In genomic region chr1:21253856-21254255, GRCm38 (mm10) we compare ENCODE assay signal across 24 mouse cellular contexts. TPM values are rescaled to one million over a fixed set of nuclear protein-coding genes. Genes with fewer than 3 reads are reported as not detected.
DNase-seq lines count a peak whose midpoint lies in the region; TF ChIP-seq lines count a peak whose summit lies in the region.
"Had no signal": no experiment of that assay in that cellular context is flagged by ENCODE, and none has a peak within 500 bp of the region (broad histone marks: within the 10 kb centered on the region; RNA-seq: fewer than 3 reads in every experiment).

No protein-coding gene starts in this region.

- 29% methylated on average over 4 of the region's 4 CpGs for WGBS in liver, adult 2 months

- no peaks in the 10 kb centered on the region for H3K27me3 ChIP-seq in liver, adult 2 months (ENCODE audit: control insufficient read depth, insufficient read depth, low read length)
- H3K27me3 ChIP-seq: CH12.LX; forebrain, embryonic 13.5 days; heart, embryonic 13.5 days; hindbrain, embryonic 15.5 days had no signal

- no peaks in the 10 kb centered on the region for H3K9me3 ChIP-seq in ES-E14 (ENCODE audit: control insufficient read depth, insufficient read depth, low read depth, low read length)
- H3K9me3 ChIP-seq: forebrain, embryonic 10.5 days; forebrain, embryonic 13.5 days; heart, embryonic 10.5 days; heart, embryonic 13.5 days; hindbrain, embryonic 15.5 days had no signal

- H3K79me2 ChIP-seq in liver, adult 2 months (ENCODE audit: control insufficient read depth, insufficient read depth, low read length): no peaks in the 10 kb centered on the region

- peaks cover 72% of the 10 kb centered on the region for H3K36me3 ChIP-seq in liver, adult 2 months (ENCODE audit: control insufficient read depth, insufficient read depth, low read length)
- peaks cover 2% of the 10 kb centered on the region; the same call in 1 of the 2 replicates for H3K36me3 ChIP-seq in ES-E14 (ENCODE audit: control insufficient read depth, insufficient read depth, low read length, poor library complexity, severe bottlenecking)
- H3K36me3 ChIP-seq: forebrain, embryonic 10.5 days; heart, embryonic 10.5 days; heart, embryonic 13.5 days; hindbrain, embryonic 15.5 days had no signal

- no peak overlapping the region for H3K9ac ChIP-seq in liver, adult 2 months (ENCODE audit: low read depth, low read length)
- no peak overlapping the region for H3K9ac ChIP-seq in ES-E14 (ENCODE audit: insufficient read depth, low read depth, low read length, poor library complexity, severe bottlenecking)
- H3K9ac ChIP-seq: forebrain, embryonic 13.5 days; heart, embryonic 13.5 days; hindbrain, embryonic 15.5 days had no signal

- peak overlapping the region; percentile 64; the same call in 1 of the 2 replicates for H3K27ac ChIP-seq in liver, adult 2 months (replicated peaks; ENCODE audit: insufficient read depth, low read depth, low read length)
- peak overlapping the region; percentile 57; the same call in 1 of the 2 replicates for H3K27ac ChIP-seq in ES-E14 (ENCODE audit: insufficient read depth, low read depth, low read length, poor library complexity, severe bottlenecking)
- H3K27ac ChIP-seq: forebrain, embryonic 10.5 days; forebrain, embryonic 13.5 days; heart, embryonic 10.5 days; heart, embryonic 13.5 days; hindbrain, embryonic 15.5 days had no signal

- TF ChIP-seq CTCF in liver, adult 2 months (IDR thresholded peaks at IDR 0.05; ENCODE audit: low read depth, low read length): no peak

- DNase-seq in liver, adult 2 months (ENCODE audit: extremely low read depth, low read depth, low spot score): peak; percentile 60
- DNase-seq in liver (no peak), ES-E14 (ENCODE audit: low read depth, low spot score) (no peak)
- peak; percentile 15 for DNase-seq in yolk sac, embryonic 10.5 days (ENCODE audit: low spot score)
- DNase-seq in gastrocnemius, postnatal 4 days (ENCODE audit: low spot score in 2 of 2): no peak
- no peak for DNase-seq in left cerebral cortex, adult 8-10 months (ENCODE audit: low spot score in 2 of 2)
- DNase-seq: adrenal gland, postnatal 25 days; B cell, adult 2 months; cerebellum, adult 11-12 months; cerebellum, adult 8-10 months; cerebellum, postnatal 10 days; gastrocnemius, postnatal 10 days; gastrocnemius, postnatal 36 days; heart, adult 18-20 months; heart, postnatal 14 days; heart, postnatal 4 days; kidney, adult 2 months had no signal

- H3K4me1 ChIP-seq in liver, adult 2 months (ENCODE audit: control insufficient read depth, insufficient read depth, low read length): peaks cover 15% of the 10 kb centered on the region
- H3K4me1 ChIP-seq in ES-E14 (ENCODE audit: control insufficient read depth in 2 of 2, insufficient read depth in 2 of 2, low read length in 2 of 2, poor library complexity in 1 of 2): peaks cover 7 to 9% of the 10 kb centered on the region in 2 experiments; a peak in 3 of 4 replicates
- H3K4me1 ChIP-seq: forebrain, embryonic 13.5 days; heart, embryonic 10.5 days; heart, embryonic 13.5 days; hindbrain, embryonic 15.5 days had no signal

- in situ Hi-C loops in ES-E14 (cut with MboI; ENCODE audit: low sequenced_read_pairs in 2 of 2, unreplicated experiment in 2 of 2): no loop called here

- TF ChIP-seq POLR2A in liver, adult 2 months (IDR thresholded peaks at IDR 0.05; ENCODE audit: extremely low read depth, insufficient read depth, low read length): no peak

- no peak overlapping the region for H3K4me3 ChIP-seq in liver, adult 2 months (ENCODE audit: insufficient read depth, low read depth, low read length)
- H3K4me3 ChIP-seq in ES-E14 (ENCODE audit: insufficient read depth in 1 of 2, low read depth in 1 of 2, low read length in 2 of 2, poor library complexity in 1 of 2, severe bottlenecking in 1 of 2): no peak overlapping the region
- H3K4me3 ChIP-seq: forebrain, embryonic 10.5 days; forebrain, embryonic 13.5 days; heart, embryonic 10.5 days; heart, embryonic 13.5 days; hindbrain, embryonic 15.5 days had no signal

TF ChIP-seq in ES-E14, 5 proteins besides CTCF, POLR2A, EP300 and RAD21:
- TF ChIP-seq MAFK (IDR thresholded peaks at IDR 0.05; ENCODE audit: insufficient read depth, low read depth, low read length) (no peak), ZC3H11A (IDR thresholded peaks at IDR 0.05; ENCODE audit: borderline replicate concordance, low read depth, low read length) (no peak), ZNF384 (IDR thresholded peaks at IDR 0.05; ENCODE audit: low read depth, low read length) (no peak), HCFC1 (IDR thresholded peaks at IDR 0.05; ENCODE audit: borderline replicate concordance, insufficient read depth, low read length) (no peak), CHD2 (IDR thresholded peaks at IDR 0.05; ENCODE audit: low read depth, low read length) (no peak)

RNA-seq across cellular contexts. Expression of gene Gsta3, which starts 13.5 kb away (rescaled TPM):
- total RNA-seq in liver, adult 2 months (2014; rRNA removed): 1,830 and 2,301 TPM in 2 replicates
- polyA plus RNA-seq in liver, adult 2 months (2012; rRNA removed): 586 and 693 TPM in 2 replicates
- 4.5 and 11.7 TPM in 2 replicates for total RNA-seq in ES-E14 (2012; rRNA removed)
- 1 to 10 TPM in 1 of 2 experiments, not detected in 1; 1.0 TPM for total RNA-seq in gastrocnemius, postnatal 4 days (2021)
- total RNA-seq in left cerebral cortex, adult 8-10 months (2022): 1 to 10 TPM; 1.3 to 3.0 (median 1.8) TPM
- total RNA-seq: CH12.LX had no signal
- polyA plus RNA-seq: embryonic facial prominence, embryonic 11.5 days had no signal

RNA-seq across cellular contexts. Expression of gene Tmem14a, which starts 35.5 kb away (rescaled TPM):
- 6.2 and 8.1 TPM in 2 replicates for total RNA-seq in liver, adult 2 months (2014; rRNA removed)
- polyA plus RNA-seq in liver, adult 2 months (2012; rRNA removed): 3.0 and 3.8 TPM in 2 replicates
- total RNA-seq in ES-E14 (2012; rRNA removed): 5.7 and 5.8 TPM in 2 replicates
- total RNA-seq in gastrocnemius, postnatal 4 days (2021): 1 to 10 TPM; 2.1 to 2.6 TPM
- total RNA-seq in left cerebral cortex, adult 8-10 months (2022): 10 to 100 TPM; 45.0 to 54.0 (median 49.6) TPM

Comparison
In these comparisons a context has a peak if more than half of its experiments do, and no peak if none do; other contexts are left out.
1. DNase-seq: peak in liver, adult 2 months (single experiment) and yolk sac, embryonic 10.5 days (single experiment); none in liver (single experiment), ES-E14 (single experiment), gastrocnemius, postnatal 4 days (0 of 2) and left cerebral cortex, adult 8-10 months (0 of 2).
2. RNA of gene Gsta3, which starts 13.5 kb away (total RNA-seq): 1,830 to 2,301 TPM in liver, adult 2 months; 4.5 to 11.7 TPM in ES-E14, 1.3 to 3.0 TPM in left cerebral cortex, adult 8-10 months and 1.0 TPM in gastrocnemius, postnatal 4 days; every median in the first group is over 100 times any median in the second.